Mouse (Mus musculus): ENCODE measurements around the gene Olfr1218. TPM values are rescaled to one million over a fixed set of nuclear protein-coding genes. Genes with fewer than 3 reads are reported as not detected.
"Not testable (repeated sequence)": the region's sequence is repeated elsewhere in the genome, so short reads cannot be mapped to it uniquely, and the experiment has no call there.

Olfr1218 gene
- not detected in 2 replicates for polyA plus RNA-seq (2012)

- Histone ChIP-seq H3K4me3 (replicated peaks) (no peak within 1 kb of the TSS), H3K9me3 (ENCODE audit: control insufficient read depth, low read length) (no peaks in the 10 kb centered on the region), H3K27me3 (ENCODE audit: control insufficient read depth) (no peaks in the 10 kb centered on the region), H3K4me1 (ENCODE audit: control insufficient read depth) (no peaks in the 10 kb centered on the region), H3K36me3 (ENCODE audit: control insufficient read depth) (no peaks in the 10 kb centered on the region)
- TF ChIP-seq TAL1 (IDR thresholded peaks at IDR 0.05; ENCODE audit: low read length), result no peak
- TF ChIP-seq GATA1 (IDR thresholded peaks at IDR 0.05; ENCODE audit: low read length), result no peak
Measured at GRCm38 (mm10) chr2:89061087-89061486, at the start of gene Olfr1218. Gene Olfr1218, minus strand, starts transcription at chr2:89061187.

GRCm38 (mm10) chr2:89106735-89107134, 45.7 kb upstream of the Olfr1218 start, which contains the start of gene Olfr1220:
Gene Olfr1220, minus strand, starts transcription at chr2:89106835.
- no peaks in the 10 kb centered on the region for H3K27me3 ChIP-seq (ENCODE audit: control insufficient read depth)
- no peaks in the 10 kb centered on the region for H3K4me1 ChIP-seq (ENCODE audit: control insufficient read depth)
- H3K36me3 ChIP-seq (ENCODE audit: control insufficient read depth), result no peaks in the 10 kb centered on the region
- H3K4me3 ChIP-seq (replicated peaks), result no peak within 1 kb of the TSS
- H3K9me3 ChIP-seq (ENCODE audit: control insufficient read depth, low read length), result peaks cover 2% of the 10 kb centered on the region; the same call in 1 of the 2 replicates
- no peak for TF ChIP-seq GATA1 (IDR thresholded peaks at IDR 0.05; ENCODE audit: low read length)
- TF ChIP-seq TAL1 (IDR thresholded peaks at IDR 0.05; ENCODE audit: low read length), result no peak

- Histone ChIP-seq H3K9me3 (ENCODE audit: control insufficient read depth, low read length) (no peaks in the 10 kb centered on the region), H3K4me3 (replicated peaks) (no peak overlapping the region), H3K4me1 (ENCODE audit: control insufficient read depth) (no peaks in the 10 kb centered on the region), H3K36me3 (ENCODE audit: control insufficient read depth) (no peaks in the 10 kb centered on the region), H3K27me3 (ENCODE audit: control insufficient read depth) (no peaks in the 10 kb centered on the region)
- TF ChIP-seq TAL1 (IDR thresholded peaks at IDR 0.05; ENCODE audit: low read length), result no peak
- TF ChIP-seq GATA1 (IDR thresholded peaks at IDR 0.05; ENCODE audit: low read length), result no peak
Measured at GRCm38 (mm10) chr2:89105651-89106050, 44.7 kb upstream of the Olfr1218 start.

- TF ChIP-seq TAL1 (IDR thresholded peaks at IDR 0.05; ENCODE audit: low read length) (no peak), GATA1 (IDR thresholded peaks at IDR 0.05; ENCODE audit: low read length) (no peak)
- 0 out of 2 replicates have a peak, but pooled peaks cover 2% of the 10 kb centered on the region for H3K9me3 ChIP-seq (ENCODE audit: control insufficient read depth, low read length)
- no peaks in the 10 kb centered on the region for H3K36me3 ChIP-seq (ENCODE audit: control insufficient read depth)
- H3K27me3 ChIP-seq (ENCODE audit: control insufficient read depth), result no peaks in the 10 kb centered on the region
- no peaks in the 10 kb centered on the region for H3K4me1 ChIP-seq (ENCODE audit: control insufficient read depth)
- no peak overlapping the region for H3K4me3 ChIP-seq (replicated peaks)
Measured at GRCm38 (mm10) chr2:89093848-89094247, 32.9 kb upstream of the Olfr1218 start.

GRCm38 (mm10) chr2:89083413-89083812, 22.4 kb upstream of the Olfr1218 start, which contains the start of gene Olfr1219:
Gene Olfr1219, minus strand, starts transcription at chr2:89083513.
- TF ChIP-seq GATA1 (IDR thresholded peaks at IDR 0.05; ENCODE audit: low read length) (no peak), TAL1 (IDR thresholded peaks at IDR 0.05; ENCODE audit: low read length) (no peak)
- Histone ChIP-seq H3K4me1 (ENCODE audit: control insufficient read depth) (no peaks in the 10 kb centered on the region), H3K9me3 (ENCODE audit: control insufficient read depth, low read length) (no peaks in the 10 kb centered on the region), H3K4me3 (replicated peaks) (no peak within 1 kb of the TSS), H3K36me3 (ENCODE audit: control insufficient read depth) (no peaks in the 10 kb centered on the region), H3K27me3 (ENCODE audit: control insufficient read depth) (no peaks in the 10 kb centered on the region)

- Histone ChIP-seq H3K4me1 (ENCODE audit: control insufficient read depth) (no peaks in the 10 kb centered on the region), H3K36me3 (ENCODE audit: control insufficient read depth) (no peaks in the 10 kb centered on the region), H3K27me3 (ENCODE audit: control insufficient read depth) (no peaks in the 10 kb centered on the region), H3K4me3 (replicated peaks) (no peak overlapping the region), H3K9me3 (ENCODE audit: control insufficient read depth, low read length) (no peaks in the 10 kb centered on the region)
- TF ChIP-seq GATA1 (IDR thresholded peaks at IDR 0.05; ENCODE audit: low read length) (no peak), TAL1 (IDR thresholded peaks at IDR 0.05; ENCODE audit: low read length) (no peak)
Measured at GRCm38 (mm10) chr2:89081487-89081886, 20.5 kb upstream of the Olfr1218 start.

GRCm38 (mm10) chr2:89031965-89032364, 29.0 kb downstream of the Olfr1218 start, which contains the start of gene Olfr1217:
Gene Olfr1217, minus strand, starts transcription at chr2:89032065.
- Histone ChIP-seq H3K27me3 (ENCODE audit: control insufficient read depth) (no peaks in the 10 kb centered on the region), H3K4me1 (ENCODE audit: control insufficient read depth) (no peaks in the 10 kb centered on the region), H3K36me3 (ENCODE audit: control insufficient read depth) (no peaks in the 10 kb centered on the region), H3K4me3 (replicated peaks) (no peak within 1 kb of the TSS), H3K9me3 (ENCODE audit: control insufficient read depth, low read length) (no peaks in the 10 kb centered on the region)
- TF ChIP-seq TAL1 (IDR thresholded peaks at IDR 0.05; ENCODE audit: low read length), result no peak
- TF ChIP-seq GATA1 (IDR thresholded peaks at IDR 0.05; ENCODE audit: low read length), result no peak

GRCm38 (mm10) chr2:89021436-89021835, 39.6 kb downstream of the Olfr1218 start:
- not testable (repeated sequence) for H3K27me3 ChIP-seq (ENCODE audit: control insufficient read depth); H3K4me1 ChIP-seq (ENCODE audit: control insufficient read depth); H3K4me3 ChIP-seq (replicated peaks); H3K36me3 ChIP-seq (ENCODE audit: control insufficient read depth); H3K9me3 ChIP-seq (ENCODE audit: control insufficient read depth, low read length)

- H3K4me3 ChIP-seq (replicated peaks), result no peak within 1 kb of the TSS
- TF ChIP-seq GATA1 (IDR thresholded peaks at IDR 0.05; ENCODE audit: low read length) (no peak), TAL1 (IDR thresholded peaks at IDR 0.05; ENCODE audit: low read length) (no peak)
Measured at GRCm38 (mm10) chr2:89018240-89018639, 42.7 kb downstream of the Olfr1218 start, which contains the start of gene Olfr1216. Gene Olfr1216, minus strand, starts transcription at chr2:89018340.

GRCm38 (mm10) chr2:89006873-89007272, 54.1 kb downstream of the Olfr1218 start, which contains the start of gene Olfr1215:
Gene Olfr1215, minus strand, starts transcription at chr2:89006973.
- Histone ChIP-seq H3K9me3 (ENCODE audit: control insufficient read depth, low read length) (no peaks in the 10 kb centered on the region), H3K27me3 (ENCODE audit: control insufficient read depth) (no peaks in the 10 kb centered on the region), H3K36me3 (ENCODE audit: control insufficient read depth) (no peaks in the 10 kb centered on the region), H3K4me3 (replicated peaks) (no peak within 1 kb of the TSS), H3K4me1 (ENCODE audit: control insufficient read depth) (no peaks in the 10 kb centered on the region)
- TF ChIP-seq GATA1 (IDR thresholded peaks at IDR 0.05; ENCODE audit: low read length), result no peak
- no peak for TF ChIP-seq TAL1 (IDR thresholded peaks at IDR 0.05; ENCODE audit: low read length)

More at GRCm38 (mm10) chr2:89018240-89018639, 42.7 kb downstream of the Olfr1218 start, which contains the start of gene Olfr1216:
- Histone ChIP-seq H3K4me1 (ENCODE audit: control insufficient read depth) (no peaks in the 10 kb centered on the region), H3K36me3 (ENCODE audit: control insufficient read depth) (no peaks in the 10 kb centered on the region), H3K27me3 (ENCODE audit: control insufficient read depth) (no peaks in the 10 kb centered on the region), H3K9me3 (ENCODE audit: control insufficient read depth, low read length) (0 out of 2 replicates have a peak, but pooled peaks cover 3% of the 10 kb centered on the region)

Other genes starting within 250 kb of the Olfr1218 start
- not detected in 2 replicates for gene Olfr1202, start 246.7 kb downstream of the Olfr1218 start, polyA plus RNA-seq (2012)
- gene Olfr1205, start 231.4 kb downstream of the Olfr1218 start, polyA plus RNA-seq (2012), result not detected in 2 replicates
- not detected in 2 replicates for gene Olfr1204, start 211.9 kb downstream of the Olfr1218 start, polyA plus RNA-seq (2012)
- not detected in 2 replicates for gene Olfr1206, start 198.0 kb downstream of the Olfr1218 start, polyA plus RNA-seq (2012)
- not detected in 2 replicates for gene Olfr1208, start 158.9 kb downstream of the Olfr1218 start, polyA plus RNA-seq (2012)
- gene Olfr1209, start 146.0 kb downstream of the Olfr1218 start, polyA plus RNA-seq (2012), result not detected in 2 replicates
- not detected in 2 replicates for gene Olfr1211, start 123.1 kb downstream of the Olfr1218 start, polyA plus RNA-seq (2012)
- not detected in 2 replicates for gene Olfr1212, start 107.2 kb downstream of the Olfr1218 start, polyA plus RNA-seq (2012)
- not detected in 2 replicates for gene Gm13762, start 80.9 kb downstream of the Olfr1218 start, polyA plus RNA-seq (2012)
- gene Olfr1214, start 68.5 kb downstream of the Olfr1218 start, polyA plus RNA-seq (2012), result not detected in 2 replicates
- not detected in 2 replicates for gene Olfr1215, start 54.2 kb downstream of the Olfr1218 start, polyA plus RNA-seq (2012)
- gene Olfr1216, start 42.8 kb downstream of the Olfr1218 start, polyA plus RNA-seq (2012), result not detected in 2 replicates
- not detected in 2 replicates for gene Olfr1217, start 29.1 kb downstream of the Olfr1218 start, polyA plus RNA-seq (2012)
- not detected in 2 replicates for gene Olfr1219, start 22.3 kb upstream of the Olfr1218 start, polyA plus RNA-seq (2012)
- gene Olfr1220, start 45.6 kb upstream of the Olfr1218 start, polyA plus RNA-seq (2012), result not detected in 2 replicates
- not detected in 2 replicates for gene Olfr1221, start 56.1 kb upstream of the Olfr1218 start, polyA plus RNA-seq (2012)
- not detected in 2 replicates for gene Olfr1222, start 71.9 kb upstream of the Olfr1218 start, polyA plus RNA-seq (2012)
- not detected in 2 replicates for gene Olfr1223, start 90.4 kb upstream of the Olfr1218 start, polyA plus RNA-seq (2012)
- gene Olfr1224-ps1, start 102.9 kb upstream of the Olfr1218 start, polyA plus RNA-seq (2012), result not detected in 2 replicates
- gene Olfr1225, start 113.5 kb upstream of the Olfr1218 start, polyA plus RNA-seq (2012), result not detected in 2 replicates
- not detected in 2 replicates for gene Olfr1226, start 138.9 kb upstream of the Olfr1218 start, polyA plus RNA-seq (2012)
- not detected in 2 replicates for gene Olfr1228, start 192.9 kb upstream of the Olfr1218 start, polyA plus RNA-seq (2012)
- not detected in 2 replicates for gene Olfr1229, start 226.8 kb upstream of the Olfr1218 start, polyA plus RNA-seq (2012)
- gene Olfr1230, start 236.1 kb upstream of the Olfr1218 start, polyA plus RNA-seq (2012), result not detected in 2 replicates
- gene Olfr1231, start 245.9 kb upstream of the Olfr1218 start, polyA plus RNA-seq (2012), result not detected in 2 replicates

Measured in erythroblast, embryonic 14.5 days (primary cell).